Mouse (Mus musculus) v-Abl transformed pro-B cells (cell line): ENCODE measurements around the gene Usp3.

Source experiments
- in situ Hi-C, 2 experiments: fragments of 400-800 bp; cut with MboI; formaldehyde crosslinking; loops; one replicate each; pipeline ENCODE4 v1.15.1; 2025; ENCODE audit not compliant: unreplicated experiment in 2 of 2

Usp3 gene

DNA sequence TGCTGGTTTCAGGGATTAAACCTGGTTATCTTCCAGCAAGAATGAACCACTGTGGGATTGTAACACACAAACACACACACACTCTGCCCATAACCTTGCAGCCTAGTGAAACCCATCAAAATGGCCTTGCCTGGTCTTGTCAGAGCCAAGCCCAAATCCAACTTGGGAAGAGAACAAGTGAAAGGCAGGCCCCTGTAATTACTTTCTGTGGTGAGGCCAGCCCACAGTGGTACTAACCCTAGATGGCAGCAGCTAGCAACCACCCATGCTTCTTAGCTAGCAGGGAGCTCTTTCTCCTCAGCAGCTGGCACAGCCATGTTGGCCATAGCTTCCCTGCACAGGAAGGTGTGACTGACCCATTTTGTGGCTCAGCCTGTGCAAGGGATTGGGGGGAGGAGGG is 79.8 kb downstream of the Usp3 start:
- in situ Hi-C loops, result loop anchor here (5.0 kb wide), 2 partner anchors 129 to 134 kb away; no protein-coding TSS in a partner anchor

DNA sequence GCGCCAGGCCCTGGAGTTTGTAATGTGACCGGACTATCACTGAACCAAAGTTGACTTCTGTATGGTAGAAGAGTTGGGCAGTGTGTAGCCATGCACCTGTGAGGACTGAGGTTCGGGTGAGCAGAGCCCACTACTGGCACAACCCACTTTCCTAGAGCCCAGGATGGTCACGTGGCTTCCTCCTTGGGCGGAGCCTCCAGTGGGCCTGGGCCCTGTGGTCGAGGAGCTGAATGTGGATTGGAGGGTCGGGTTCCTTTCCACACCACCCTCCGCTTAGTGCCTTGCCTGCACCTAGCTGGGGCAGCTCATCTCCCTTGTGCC is 80.6 kb downstream of the Usp3 start:
- in situ Hi-C loops, result loop anchor here (5.0 kb wide), 2 partner anchors 130 to 135 kb away; no protein-coding TSS in a partner anchor

DNA sequence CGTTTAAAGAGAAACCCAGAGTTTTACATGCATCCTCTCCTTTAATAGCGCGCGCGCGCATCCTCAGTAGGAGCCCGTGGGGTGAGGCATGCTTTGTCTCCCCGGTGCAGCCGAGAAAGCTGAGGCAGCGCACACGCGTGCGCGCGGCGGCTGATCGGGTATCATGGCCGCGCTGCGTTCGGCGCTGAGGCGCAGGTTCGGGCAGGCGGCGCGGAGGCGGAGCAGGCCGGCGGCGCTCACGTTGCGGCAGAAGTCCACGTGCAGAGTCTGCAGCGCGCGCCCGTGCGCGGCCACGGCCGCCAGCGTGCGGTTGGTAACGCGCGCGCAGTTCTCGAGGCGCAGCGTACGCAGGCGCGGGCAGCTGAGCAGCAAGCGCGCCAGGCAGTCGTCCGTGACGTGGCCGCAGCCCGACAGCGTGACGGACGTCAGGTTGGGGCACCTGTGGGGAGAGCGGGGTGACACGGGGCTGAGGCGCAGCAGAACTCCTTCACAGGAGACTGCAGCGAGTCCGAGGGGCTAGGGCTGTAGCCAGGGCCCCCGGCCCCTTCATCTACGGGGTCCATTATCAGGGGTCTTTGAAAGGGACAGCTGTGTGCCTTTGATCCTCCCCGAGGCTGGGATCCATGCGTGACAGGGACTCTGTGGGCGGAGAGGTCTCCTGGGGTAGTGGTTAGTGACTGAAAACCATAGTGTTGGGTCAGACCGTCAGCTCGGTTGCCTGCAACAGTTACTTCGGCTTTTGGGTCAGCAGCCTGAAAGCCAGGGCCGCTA is 81.2 kb downstream of the Usp3 start:
- in situ Hi-C loops, result loop anchor here (5.0 kb wide), 2 partner anchors 131 to 136 kb away; no protein-coding TSS in a partner anchor

DNA sequence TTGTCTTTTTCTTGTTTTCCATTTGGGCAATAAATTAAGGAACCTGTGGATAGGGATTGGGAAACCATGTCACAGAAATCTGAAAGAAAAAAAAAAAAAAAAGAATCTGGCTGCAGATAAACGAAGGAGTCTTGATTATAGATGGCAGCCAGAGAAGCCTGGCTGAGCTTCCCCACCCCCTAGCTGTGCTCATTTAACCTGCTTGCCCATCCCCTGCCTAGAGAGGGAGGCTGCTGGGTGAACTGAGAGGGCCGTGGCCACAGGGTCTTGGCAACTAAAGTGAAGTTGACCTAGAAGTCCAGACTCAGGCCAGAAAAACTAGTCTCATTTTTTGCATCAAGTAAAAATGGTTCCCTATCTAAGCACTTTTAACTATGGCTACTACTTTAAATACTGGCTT is 82.0 kb downstream of the Usp3 start:
- in situ Hi-C loops, result loop anchor here (5.0 kb wide), 2 partner anchors 131 to 136 kb away; no protein-coding TSS in a partner anchor

DNA sequence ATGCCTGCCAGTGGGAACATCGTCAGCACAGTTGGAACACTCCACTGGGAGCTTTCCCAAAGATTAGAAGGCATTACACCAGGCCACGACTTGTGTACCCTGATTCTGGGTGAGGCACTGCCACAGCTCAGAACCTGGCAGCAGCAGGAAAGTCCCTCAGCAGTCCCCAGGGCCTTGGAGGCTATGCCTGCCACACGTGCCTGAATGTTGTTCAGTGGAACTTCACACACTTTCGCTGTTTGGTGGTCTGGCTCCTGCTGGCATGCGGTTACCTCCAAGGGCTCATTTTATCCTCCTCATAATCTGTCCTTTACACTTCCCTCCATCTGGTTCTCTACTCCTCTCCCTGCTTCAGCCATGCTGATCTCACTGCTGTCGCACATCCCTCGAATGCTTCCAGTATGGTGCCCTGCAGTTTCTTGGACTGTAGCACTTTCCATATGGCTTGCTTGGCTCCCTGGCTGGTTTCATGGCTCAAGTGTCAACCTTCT is 82.5 kb downstream of the Usp3 start:
- in situ Hi-C loops, result loop anchor here (5.0 kb wide), 2 partner anchors 132 to 137 kb away; no protein-coding TSS in a partner anchor

DNA sequence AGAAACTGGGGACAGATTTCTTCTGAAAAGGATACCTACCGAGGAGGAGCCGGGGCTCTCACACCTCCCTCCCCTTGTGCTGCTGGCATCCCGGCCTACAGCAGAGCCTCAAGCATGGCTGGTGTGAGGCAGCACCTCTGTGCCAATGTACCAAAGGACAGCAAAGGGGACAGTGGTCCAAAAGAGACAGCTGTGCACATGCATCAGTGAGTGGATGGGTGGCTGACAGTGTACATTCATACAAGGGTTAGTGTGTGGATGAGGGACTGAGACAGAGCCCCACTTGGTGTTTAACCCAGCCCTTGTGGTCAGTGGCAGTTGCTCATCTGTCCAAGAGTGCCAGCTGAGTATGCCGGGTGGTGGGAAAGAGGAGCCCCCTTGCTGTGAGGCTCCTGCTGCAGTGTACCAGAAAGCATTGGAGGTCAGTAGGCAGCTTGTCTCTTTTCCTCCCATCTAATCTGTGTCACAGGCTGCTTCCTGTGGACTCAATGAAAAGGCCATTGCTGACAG is 84.0 kb downstream of the Usp3 start:
- in situ Hi-C loops, result no loop called here

DNA sequence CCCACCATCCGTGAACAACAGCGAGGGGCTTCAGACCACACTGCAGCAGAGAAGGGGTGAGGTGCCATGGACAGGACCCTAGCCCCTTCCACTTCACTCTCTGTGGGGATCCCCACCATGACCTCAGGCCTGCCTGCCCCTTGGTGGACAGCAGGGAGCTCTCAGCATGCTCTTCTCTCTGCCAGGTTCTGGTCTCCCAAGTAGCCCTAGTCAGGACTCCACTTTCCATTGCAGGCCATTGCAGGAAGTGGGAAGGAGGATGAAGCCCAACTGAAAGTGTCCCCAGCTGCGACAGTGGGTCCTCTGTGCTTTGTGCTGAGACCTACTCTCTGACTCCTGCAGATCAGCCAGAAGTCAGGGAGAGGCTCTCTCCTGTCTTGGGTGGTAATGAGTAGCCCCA is 85.3 kb downstream of the Usp3 start:
- in situ Hi-C loops, result no loop called here

DNA sequence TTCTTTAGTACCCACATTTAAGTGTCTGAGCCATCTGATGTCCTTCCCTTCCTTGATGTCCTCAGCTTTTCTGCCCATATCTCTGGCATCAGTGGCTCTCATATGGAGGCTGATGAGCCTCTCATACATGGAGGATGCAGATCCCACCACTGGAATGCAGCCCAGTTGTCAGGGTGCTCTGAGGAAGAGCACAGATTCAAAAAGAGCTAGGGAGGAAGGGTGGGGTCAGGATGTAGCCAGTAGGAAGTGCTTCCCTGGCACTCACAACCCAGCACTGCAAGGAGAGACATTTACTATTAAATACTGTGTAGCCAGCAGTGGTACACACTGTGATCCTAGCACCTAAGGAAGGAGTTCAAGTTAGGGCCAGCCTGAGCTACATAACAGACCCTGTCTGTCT is 86.5 kb downstream of the Usp3 start:
- in situ Hi-C loops, result no loop called here

DNA sequence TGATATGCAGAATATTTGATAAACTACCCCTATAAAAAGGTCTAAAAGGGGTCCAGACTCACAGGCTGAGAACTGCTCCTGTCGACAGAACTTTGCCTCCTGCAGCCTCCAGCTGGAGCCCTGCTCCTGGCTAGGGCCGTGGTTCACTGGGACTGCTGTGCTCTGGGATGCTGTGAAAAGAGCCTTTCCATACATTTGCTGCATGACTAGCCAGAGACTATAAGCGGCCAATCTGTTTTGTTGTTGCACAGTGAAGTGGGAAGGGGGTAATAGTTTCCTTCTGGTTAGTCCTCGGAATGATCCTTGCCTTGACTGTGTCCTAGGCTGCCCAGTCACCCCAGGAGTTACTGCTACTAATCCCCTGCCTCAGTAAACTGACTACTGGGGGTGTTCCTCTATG is 86.9 kb downstream of the Usp3 start:
- in situ Hi-C loops, result no loop called here

DNA sequence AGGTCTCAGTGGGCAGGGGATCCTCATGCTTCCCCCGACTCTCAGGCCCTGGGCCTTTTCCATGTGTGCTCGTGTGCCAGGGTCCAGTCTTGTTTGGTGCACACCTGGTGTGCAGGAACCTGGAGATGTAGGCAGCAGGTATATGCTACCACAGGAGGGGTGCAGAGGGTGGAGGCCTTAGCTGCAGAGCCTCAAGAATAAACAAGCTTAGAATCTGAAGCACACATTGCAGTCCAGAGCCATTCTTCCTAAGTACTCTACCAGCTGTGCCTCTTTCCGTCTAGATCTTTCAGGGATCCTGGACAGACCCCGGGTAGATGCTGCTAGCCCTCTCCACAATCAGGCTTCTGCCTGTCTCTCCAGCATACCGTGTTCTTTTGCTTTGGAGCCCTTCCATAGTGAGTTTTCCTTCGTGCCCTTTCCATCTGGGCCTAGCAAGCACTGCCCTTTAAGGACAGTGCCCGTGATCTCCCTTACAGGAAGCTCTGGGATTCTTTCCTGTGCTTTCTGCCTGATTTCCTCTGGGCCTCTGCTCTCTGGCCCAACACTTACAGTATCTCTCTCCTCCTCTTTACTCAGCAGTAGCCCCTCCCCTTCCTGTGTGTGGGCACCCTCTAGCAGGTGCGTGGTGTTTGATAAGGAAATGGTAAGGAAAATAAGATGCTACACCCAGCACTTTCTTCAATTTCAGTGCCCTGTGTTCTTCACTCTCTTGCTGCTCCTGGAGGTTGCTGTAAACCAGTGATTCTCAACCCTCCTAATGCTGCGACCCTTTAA is 87.6 kb downstream of the Usp3 start:
- in situ Hi-C loops, result no loop called here

DNA sequence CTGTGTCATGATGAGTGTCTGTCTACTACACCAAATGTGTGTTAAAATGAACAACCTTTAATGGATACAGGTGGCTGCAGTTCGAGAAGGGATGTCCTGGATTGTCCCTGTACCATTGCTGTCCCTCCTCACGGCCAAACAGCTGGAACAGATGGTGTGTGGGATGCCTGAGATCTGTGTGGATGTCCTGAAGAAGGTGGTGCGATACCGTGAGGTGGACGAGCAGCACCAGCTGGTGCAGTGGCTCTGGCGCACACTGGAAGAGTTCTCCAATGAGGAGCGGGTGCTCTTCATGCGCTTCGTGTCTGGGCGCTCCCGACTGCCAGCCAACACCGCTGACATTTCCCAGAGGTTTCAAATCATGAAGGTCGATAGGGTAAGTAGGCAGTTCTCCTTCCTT is 88.4 kb downstream of the Usp3 start:
- in situ Hi-C loops, result no loop called here

DNA sequence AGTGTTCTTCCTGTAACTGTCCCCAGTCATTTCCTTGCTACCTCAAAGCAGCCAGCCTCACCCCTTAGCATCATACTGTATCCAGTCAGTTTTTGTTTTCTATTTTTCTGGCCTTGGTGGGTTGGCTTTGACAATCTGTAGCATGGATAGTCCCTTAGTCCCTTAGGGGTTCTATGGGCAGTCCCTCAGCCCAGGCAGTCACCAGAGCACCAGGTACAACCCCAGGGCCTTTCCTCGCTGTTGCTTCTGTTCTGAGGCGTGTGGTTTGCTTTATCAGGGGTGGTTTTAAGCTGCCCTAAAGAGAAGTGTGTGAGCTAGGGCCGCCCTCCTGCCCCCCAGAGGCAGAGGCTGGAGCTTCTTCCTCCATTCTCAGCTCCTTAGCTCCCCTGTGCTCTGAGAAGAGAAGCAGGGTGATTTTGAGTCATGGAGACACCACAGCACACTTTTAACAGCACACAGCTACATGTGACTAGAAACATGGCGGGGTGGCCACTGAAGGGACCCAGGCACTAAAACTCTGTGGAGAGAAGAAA is 89.0 kb downstream of the Usp3 start:
- in situ Hi-C loops, result no loop called here

DNA sequence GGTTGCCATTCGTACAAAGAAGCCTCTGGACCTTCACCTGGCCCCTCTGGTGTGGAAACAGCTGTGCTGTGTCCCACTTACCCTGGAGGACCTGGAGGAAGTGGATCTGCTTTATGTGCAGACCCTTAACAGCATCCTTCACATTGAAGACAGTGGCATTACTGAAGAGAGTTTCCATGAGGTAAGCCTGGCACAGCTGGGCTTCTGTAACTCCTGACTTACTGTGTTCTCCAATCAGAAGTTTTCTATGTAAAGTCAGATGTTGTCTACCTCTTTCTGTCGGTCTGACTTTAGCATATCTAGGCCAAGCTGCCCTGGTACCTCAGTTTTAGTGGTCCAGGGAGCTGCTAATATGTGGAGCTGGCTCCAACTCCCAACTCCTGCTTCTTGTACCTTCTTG is 91.7 kb downstream of the Usp3 start:
- in situ Hi-C loops, result no loop called here

DNA sequence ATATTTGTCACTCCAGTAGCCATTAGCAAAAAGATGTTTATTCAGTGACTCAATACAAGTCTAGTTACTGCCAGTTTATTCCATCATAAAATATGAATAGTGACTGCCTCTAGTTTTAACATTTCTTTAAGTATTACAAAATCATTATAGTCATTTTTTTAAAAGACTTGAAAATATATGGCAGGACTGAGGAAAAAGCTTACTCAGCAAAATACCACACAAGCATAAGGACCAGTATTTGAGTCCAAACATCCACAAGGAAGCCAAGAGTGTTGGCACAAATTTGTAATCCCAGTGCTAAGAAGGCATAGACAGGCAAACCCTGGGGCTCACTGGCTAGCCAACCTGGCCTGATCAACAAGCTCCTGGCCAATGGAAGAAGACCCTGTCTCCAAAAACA is 99.0 kb downstream of the Usp3 start:
- in situ Hi-C loops, result no loop called here

DNA sequence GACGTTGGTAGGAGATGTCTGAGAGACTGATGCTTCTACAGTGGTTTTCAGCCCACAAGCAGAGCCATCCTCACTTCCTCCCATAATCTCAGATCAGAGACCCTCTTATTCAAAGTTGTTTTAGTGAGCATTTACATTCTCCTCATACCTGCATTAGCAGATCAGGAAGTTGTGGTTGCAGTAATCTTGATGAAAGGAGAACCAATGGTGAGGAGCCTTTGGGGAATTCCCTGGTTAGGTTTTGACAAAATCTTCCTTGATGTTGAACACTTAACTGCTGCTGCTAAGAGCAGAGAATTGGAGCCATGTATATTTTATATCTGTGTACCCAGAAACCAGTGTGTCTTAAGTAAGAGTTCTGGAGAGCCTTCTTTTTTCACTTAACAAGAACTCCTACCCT is 100.6 kb downstream of the Usp3 start:
- in situ Hi-C loops, result no loop called here

DNA sequence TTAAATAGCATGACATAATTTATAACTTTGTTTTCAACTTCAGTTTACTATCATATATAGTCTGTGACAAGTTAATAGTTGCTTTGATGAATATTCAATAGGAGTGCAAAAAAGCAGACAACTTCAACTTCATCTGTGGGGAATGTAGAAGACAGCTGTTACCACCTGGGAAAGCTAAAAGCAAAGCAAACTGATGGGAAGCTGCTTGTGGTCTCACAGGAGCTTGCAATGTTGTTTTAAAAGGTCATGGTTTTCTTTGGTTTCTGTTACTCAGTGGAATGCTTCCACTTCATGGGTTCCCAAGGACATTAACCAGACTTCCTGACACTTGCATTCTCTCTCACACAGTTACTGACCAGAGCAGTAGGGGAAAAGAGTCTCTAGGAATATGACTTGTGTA is 104.2 kb downstream of the Usp3 start:
- in situ Hi-C loops, result no loop called here

DNA sequence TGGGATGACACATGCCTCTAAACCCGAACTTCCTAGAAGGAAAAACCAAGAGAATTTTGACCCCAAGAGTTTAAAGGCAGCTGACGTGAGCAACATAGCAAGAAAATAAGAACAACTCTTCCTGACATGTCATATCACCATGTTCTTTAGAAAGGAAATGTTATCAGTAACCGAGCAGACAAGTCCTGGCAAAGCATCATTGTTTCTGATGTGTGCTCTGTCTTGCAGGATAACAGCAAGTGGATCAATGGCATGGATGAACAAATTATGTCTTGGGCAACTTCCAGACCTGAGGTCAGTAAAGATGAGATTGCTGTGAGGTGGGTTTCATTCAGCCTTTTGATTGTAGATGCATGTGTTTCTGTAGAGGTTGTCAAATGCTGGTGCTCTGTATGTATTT is 109.5 kb downstream of the Usp3 start:
- in situ Hi-C loops, result no loop called here

DNA sequence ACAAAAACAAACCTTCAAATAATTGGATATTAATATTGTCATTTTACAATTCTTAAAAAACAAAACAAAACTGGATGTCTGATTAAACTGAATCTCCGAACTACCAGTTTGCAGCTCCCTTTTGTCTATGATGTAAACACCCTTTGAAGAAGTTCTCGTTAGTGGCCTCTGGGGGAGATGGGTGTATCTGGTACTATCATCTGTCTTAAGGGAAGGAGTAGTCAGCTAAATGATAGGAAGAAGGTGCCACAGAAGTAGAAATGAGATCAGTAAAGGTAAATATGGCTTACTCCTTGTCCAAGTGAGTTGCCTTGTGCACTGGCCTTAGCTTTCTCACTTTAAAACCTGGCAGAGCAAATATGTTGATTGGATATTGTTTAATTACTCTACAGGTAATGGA is 115.2 kb downstream of the Usp3 start:
- in situ Hi-C loops, result no loop called here

DNA sequence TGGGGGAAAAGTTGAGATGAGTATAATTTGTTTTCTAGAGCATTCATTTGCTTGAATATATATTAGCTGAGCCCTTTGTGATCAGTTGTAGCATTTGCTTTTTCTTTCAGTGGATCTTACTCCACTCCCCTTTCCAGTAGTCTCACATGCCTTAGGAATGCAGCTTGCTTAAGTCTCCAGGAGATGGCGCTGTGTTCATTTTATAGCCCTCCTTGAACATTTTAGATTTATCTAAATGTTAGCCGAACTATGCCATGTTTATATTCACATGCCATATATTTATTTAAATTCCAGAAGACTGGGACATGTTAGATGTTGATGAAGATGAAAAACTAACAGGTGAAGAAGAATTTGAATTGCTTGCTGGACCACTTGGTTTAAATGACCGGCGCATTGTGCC is 127.9 kb downstream of the Usp3 start:
- in situ Hi-C loops, result loop anchor here (5.0 to 25.0 kb wide), 5 partner anchors 227 to 472 kb away; partner anchors contain the start of gene Rps27l (in 1 of the 2)
